Mouse (Mus musculus) hindbrain, embryonic 13.5 days (tissue): ENCODE measurements at regions not wholly inside any gene's neighbourhood (a gene's known extent, or its start where the extent isn't known, plus 50 kb on each side); places are given as distances from the start of the nearest gene placed in this dataset.

Experiments used
- ATAC-seq: fragments of 200-750 bp; cut with Nextera tagmentation; 2 replicates; pipeline ENCODE4 v1.8.0; 2017; ENCODE audit warnings: moderate TSS enrichment; ENCODE audit not compliant: low FRiP score
- H3K27ac ChIP-seq: fragments of 300-500 bp; sonication (generic); 2 replicates; pipeline ENCODE4 v1.5.1; 2015; ENCODE audit warnings: inconsistent platforms, mild to moderate bottlenecking, moderate library complexity
- H3K27me3 ChIP-seq: fragments of 300-500 bp; sonication (generic); 2 replicates; pipeline ENCODE4 v1.6.1; 2015; ENCODE audit warnings: mild to moderate bottlenecking, inconsistent platforms
- H3K36me3 ChIP-seq: fragments of 300-500 bp; sonication (generic); 2 replicates; pipeline ENCODE4 v1.6.1; 2015; ENCODE audit warnings: mild to moderate bottlenecking, inconsistent platforms
- H3K4me1 ChIP-seq: fragments of 300-500 bp; sonication (generic); replicated peaks from 2 replicates; pipeline ENCODE4 v1.6.1; 2015; ENCODE audit warnings: inconsistent platforms
- H3K4me2 ChIP-seq: fragments of 300-500 bp; sonication (generic); 2 replicates; pipeline ENCODE4 v1.6.1; 2015; ENCODE audit warnings: inconsistent platforms, mild to moderate bottlenecking, moderate library complexity
- H3K4me3 ChIP-seq: fragments of 300-500 bp; sonication (generic); 2 replicates; pipeline ENCODE4 v1.5.1; 2015; ENCODE audit warnings: mild to moderate bottlenecking, inconsistent platforms
- H3K9ac ChIP-seq: fragments of 300-500 bp; sonication (generic); 2 replicates; pipeline ENCODE4 v1.6.1; 2015; ENCODE audit warnings: mild to moderate bottlenecking, inconsistent platforms
- H3K9me3 ChIP-seq: fragments of 300-500 bp; sonication (generic); 2 replicates; pipeline ENCODE4 v1.6.1; 2016; ENCODE audit warnings: inconsistent platforms
- WGBS: fragments of 180-500 bp; shearing (Covaris S2); methylation state at CpG from one replicate; pipeline ENCODE4 v1.1.7; 2015; 5-methylcytosine and 5-hydroxymethylcytosine counted together

GRCm38 (mm10) chr1:104578123-104578522, 190.2 kb upstream of the Cdh20 start:
- H3K4me3 ChIP-seq, result no peak overlapping the region
- no peak overlapping the region for H3K4me2 ChIP-seq
- no peaks in the 10 kb centered on the region for H3K4me1 ChIP-seq
- H3K27ac ChIP-seq, result no peak overlapping the region
- H3K27me3 ChIP-seq, result no peaks in the 10 kb centered on the region
- WGBS, result 75% methylated on average over 2 of the region's 2 CpGs
- H3K9me3 ChIP-seq, result no peaks in the 10 kb centered on the region
- ATAC-seq, result no peak
- H3K36me3 ChIP-seq, result no peaks in the 10 kb centered on the region
- H3K9ac ChIP-seq, result no peak overlapping the region

- Histone ChIP-seq H3K9ac (no peak overlapping the region), H3K27me3 (no peaks in the 10 kb centered on the region), H3K4me3 (no peak overlapping the region), H3K27ac (no peak overlapping the region), H3K36me3 (no peaks in the 10 kb centered on the region), H3K4me2 (no peak overlapping the region), H3K4me1 (no peaks in the 10 kb centered on the region), H3K9me3 (no peaks in the 10 kb centered on the region)
- WGBS, result 95% methylated on average over 3 of the region's 3 CpGs
- no peak for ATAC-seq
Observed at GRCm38 (mm10) chr1:104584123-104584522, 184.2 kb upstream of the Cdh20 start.

GRCm38 (mm10) chr1:104586985-104587384, 181.3 kb upstream of the Cdh20 start:
- 67% methylated on average over 6 of the region's 6 CpGs for WGBS
- Histone ChIP-seq H3K4me2 (no peak overlapping the region), H3K27ac (no peak overlapping the region), H3K9me3 (no peaks in the 10 kb centered on the region), H3K9ac (no peak overlapping the region), H3K4me3 (no peak overlapping the region), H3K4me1 (no peaks in the 10 kb centered on the region), H3K36me3 (no peaks in the 10 kb centered on the region), H3K27me3 (no peaks in the 10 kb centered on the region)
- ATAC-seq, result no peak

- H3K4me1 ChIP-seq, result no peaks in the 10 kb centered on the region
- H3K4me2 ChIP-seq, result no peak overlapping the region
- no peak overlapping the region for H3K27ac ChIP-seq
- WGBS, result 82% methylated on average over 3 of the region's 3 CpGs
- H3K4me3 ChIP-seq, result no peak overlapping the region
- no peaks in the 10 kb centered on the region for H3K36me3 ChIP-seq
- no peak for ATAC-seq
- no peak overlapping the region for H3K9ac ChIP-seq
- no peaks in the 10 kb centered on the region for H3K9me3 ChIP-seq
- H3K27me3 ChIP-seq, result no peaks in the 10 kb centered on the region
Observed at GRCm38 (mm10) chr1:104605301-104605700, 163.0 kb upstream of the Cdh20 start.

GRCm38 (mm10) chr1:104609409-104609808, 158.9 kb upstream of the Cdh20 start:
- Histone ChIP-seq H3K27ac (no peak overlapping the region), H3K4me3 (no peak overlapping the region), H3K9me3 (no peaks in the 10 kb centered on the region), H3K27me3 (no peaks in the 10 kb centered on the region), H3K4me1 (no peaks in the 10 kb centered on the region), H3K36me3 (no peaks in the 10 kb centered on the region), H3K9ac (no peak overlapping the region), H3K4me2 (no peak overlapping the region)
- ATAC-seq, result no peak
- WGBS, result 42% methylated on average over 6 of the region's 6 CpGs

- 76% methylated on average over 1 of the region's 1 CpGs for WGBS
- H3K36me3 ChIP-seq, result no peaks in the 10 kb centered on the region
- no peak overlapping the region for H3K4me3 ChIP-seq
- 0 out of 2 replicates have a peak, but pooled peaks cover 2% of the 10 kb centered on the region for H3K4me1 ChIP-seq
- no peaks in the 10 kb centered on the region for H3K27me3 ChIP-seq
- H3K27ac ChIP-seq, result no peak overlapping the region; the same call in 1 of the 2 replicates
- no peak overlapping the region for H3K4me2 ChIP-seq
- peak; percentile 68 for ATAC-seq
- no peak overlapping the region for H3K9ac ChIP-seq
- no peaks in the 10 kb centered on the region for H3K9me3 ChIP-seq
Observed at GRCm38 (mm10) chr1:104617374-104617773, 151.0 kb upstream of the Cdh20 start.

- H3K36me3 ChIP-seq, result no peaks in the 10 kb centered on the region
Observed at GRCm38 (mm10) chr1:104619805-104620375, 148.4 kb upstream of the Cdh20 start.

GRCm38 (mm10) chr1:104625528-104625927, 142.8 kb upstream of the Cdh20 start:
- Histone ChIP-seq H3K4me3 (no peak overlapping the region), H3K9ac (no peak overlapping the region), H3K27ac (no peak overlapping the region), H3K27me3 (no peaks in the 10 kb centered on the region), H3K4me1 (no peaks in the 10 kb centered on the region), H3K9me3 (no peaks in the 10 kb centered on the region), H3K36me3 (no peaks in the 10 kb centered on the region), H3K4me2 (no peak overlapping the region)
- WGBS, result 57% methylated on average over 2 of the region's 2 CpGs
- no peak for ATAC-seq

More at GRCm38 (mm10) chr1:104619805-104620375, 148.4 kb upstream of the Cdh20 start:
- H3K27ac ChIP-seq, result no peak overlapping the region
- H3K4me2 ChIP-seq, result no peak overlapping the region
- H3K9ac ChIP-seq, result no peak overlapping the region
- 63% methylated on average over 2 of the region's 2 CpGs for WGBS
- H3K27me3 ChIP-seq, result no peaks in the 10 kb centered on the region
- H3K4me3 ChIP-seq, result no peak overlapping the region
- no peak for ATAC-seq
- H3K9me3 ChIP-seq, result no peaks in the 10 kb centered on the region
- H3K4me1 ChIP-seq, result 0 out of 2 replicates have a peak, but pooled peaks cover 2% of the 10 kb centered on the region

GRCm38 (mm10) chr1:104652405-104652804, 115.9 kb upstream of the Cdh20 start:
- Histone ChIP-seq H3K9me3 (no peaks in the 10 kb centered on the region), H3K4me2 (no peak overlapping the region), H3K36me3 (no peaks in the 10 kb centered on the region), H3K27ac (no peak overlapping the region), H3K4me1 (no peaks in the 10 kb centered on the region), H3K27me3 (no peaks in the 10 kb centered on the region), H3K9ac (no peak overlapping the region), H3K4me3 (no peak overlapping the region)
- 26% methylated on average over 1 of the region's 1 CpGs for WGBS
- 0 out of 2 replicates have a peak, but pooled peaks have one; percentile 24 for ATAC-seq
